Mouse (Mus musculus) olfactory bulb, adult 2 months (tissue): Measurements from ENCODE around the gene Ppp6r3.

ENCODE experiments used
- CTCF ChIP-seq: fragments of 200-500 bp; IDR thresholded peaks from 2 replicates; pipeline ENCODE4 v1.5.1; 2012; ENCODE audit warnings: low read depth, mild to moderate bottlenecking, low read length, moderate library complexity; ENCODE audit not compliant: insufficient read depth
- POLR2A ChIP-seq: fragments of 200-500 bp; IDR thresholded peaks from 2 replicates; pipeline ENCODE4 v1.6.1; 2012; ENCODE audit warnings: mild to moderate bottlenecking, low read depth, low read length, moderate library complexity; ENCODE audit not compliant: insufficient read depth

DNA sequence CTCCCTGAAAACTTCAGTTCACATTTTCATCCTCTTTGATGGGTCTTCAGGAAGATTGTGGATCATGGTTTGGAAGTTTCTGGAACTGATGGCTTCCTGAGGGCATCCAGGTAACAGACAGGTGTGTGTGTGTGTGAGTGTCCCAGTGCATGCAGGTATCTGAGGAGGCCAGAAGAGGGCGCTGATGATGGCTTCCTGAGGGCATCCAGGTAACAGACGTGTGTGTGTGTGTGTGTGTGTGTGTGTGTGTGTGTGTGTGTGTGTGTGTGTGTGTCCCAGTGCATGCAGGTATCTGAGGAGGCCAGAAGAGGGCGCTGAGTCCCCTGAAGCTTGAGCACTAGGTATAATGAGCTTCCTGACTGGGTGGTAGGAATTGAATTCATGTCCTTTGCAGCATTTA is 128.2 kb downstream of the Ppp6r3 start:
- TF ChIP-seq POLR2A, result no peak
- TF ChIP-seq CTCF, result no peak
